Mouse (Mus musculus): ENCODE results near the gene Med9.
"Not testable (repeated sequence)": the region's sequence is repeated elsewhere in the genome, so short reads cannot be mapped to it uniquely, and the experiment has no call there.

Gene Med9

GRCm38 (mm10) chr11:59941391-59941790 lies 6.6 kb upstream of the Med9 start:
- DNase-seq (ENCODE audit: inconsistent age in 2 of 2, low spot score in 1 of 2) = peak; percentile 87 to 96

- DNase-seq (ENCODE audit: inconsistent age in 2 of 2, low spot score in 1 of 2) = not testable (repeated sequence)
Measured at GRCm38 (mm10) chr11:59944855-59945254, 3.2 kb upstream of the Med9 start.

GRCm38 (mm10) chr11:59948401-59948767 lies 378 bp downstream of the Med9 start:
- no peak for DNase-seq (ENCODE audit: inconsistent age in 2 of 2, low spot score in 1 of 2)

- no peak for DNase-seq (ENCODE audit: inconsistent age in 2 of 2, low spot score in 1 of 2)
Measured at GRCm38 (mm10) chr11:59952892-59953291, 4.9 kb downstream of the Med9 start.

GRCm38 (mm10) chr11:59956749-59957148 lies 8.7 kb downstream of the Med9 start:
- peak in 1 of 2 experiments; percentile 31 for DNase-seq (ENCODE audit: inconsistent age in 2 of 2, low spot score in 1 of 2)

- peak; percentile 58 to 77 for DNase-seq (ENCODE audit: inconsistent age in 2 of 2, low spot score in 1 of 2)
Measured at GRCm38 (mm10) chr11:59959453-59959852, 11.4 kb downstream of the Med9 start.

GRCm38 (mm10) chr11:59960476-59961337 lies 12.7 kb downstream of the Med9 start:
- DNase-seq (ENCODE audit: inconsistent age in 2 of 2, low spot score in 1 of 2) = peak in 1 of 2 experiments; percentile 35

- peak in 1 of 2 experiments; percentile 60 for DNase-seq (ENCODE audit: inconsistent age in 2 of 2, low spot score in 1 of 2)
Measured at GRCm38 (mm10) chr11:59961338-59961875, 13.4 kb downstream of the Med9 start.

GRCm38 (mm10) chr11:59962590-59962989 lies 14.6 kb downstream of the Med9 start:
- peak in 1 of 2 experiments; percentile 61 for DNase-seq (ENCODE audit: inconsistent age in 2 of 2, low spot score in 1 of 2)

GRCm38 (mm10) chr11:59963364-59964162 lies 15.6 kb downstream of the Med9 start:
- DNase-seq (ENCODE audit: inconsistent age in 2 of 2, low spot score in 1 of 2) = peak; percentile 31 to 76

GRCm38 (mm10) chr11:59964163-59964758 lies 16.3 kb downstream of the Med9 start:
- peak in 1 of 2 experiments; percentile 49 for DNase-seq (ENCODE audit: inconsistent age in 2 of 2, low spot score in 1 of 2)

GRCm38 (mm10) chr11:59964818-59965217 lies 16.8 kb downstream of the Med9 start, which contains the start of gene Rasd1:
Rasd1 (minus strand) TSS chr11:59964944.
- DNase-seq (ENCODE audit: inconsistent age in 2 of 2, low spot score in 1 of 2) = peak; percentile 94 to 97

- DNase-seq (ENCODE audit: inconsistent age in 2 of 2, low spot score in 1 of 2) = peak; percentile 83 to 96
Measured at GRCm38 (mm10) chr11:59965227-59966101, 17.5 kb downstream of the Med9 start.

GRCm38 (mm10) chr11:59966102-59966483 lies 18.1 kb downstream of the Med9 start:
- no peak for DNase-seq (ENCODE audit: inconsistent age in 2 of 2, low spot score in 1 of 2)

GRCm38 (mm10) chr11:59967765-59968164 lies 19.8 kb downstream of the Med9 start:
- DNase-seq (ENCODE audit: inconsistent age in 2 of 2, low spot score in 1 of 2) = no peak

GRCm38 (mm10) chr11:59970780-59971179 lies 22.8 kb downstream of the Med9 start:
- no peak for DNase-seq (ENCODE audit: inconsistent age in 2 of 2, low spot score in 1 of 2)

GRCm38 (mm10) chr11:59971691-59972090 lies 23.7 kb downstream of the Med9 start:
- no peak for DNase-seq (ENCODE audit: inconsistent age in 2 of 2, low spot score in 1 of 2)

GRCm38 (mm10) chr11:59973389-59973788 lies 25.4 kb downstream of the Med9 start:
- no peak for DNase-seq (ENCODE audit: inconsistent age in 2 of 2, low spot score in 1 of 2)

- no peak for DNase-seq (ENCODE audit: inconsistent age in 2 of 2, low spot score in 1 of 2)
Measured at GRCm38 (mm10) chr11:59975241-59975640, 27.2 kb downstream of the Med9 start.

GRCm38 (mm10) chr11:59977831-59978230 lies 29.8 kb downstream of the Med9 start:
- DNase-seq (ENCODE audit: inconsistent age in 2 of 2, low spot score in 1 of 2) = no peak

All from adrenal gland, adult (tissue).